ENCODE assay signal across 12 mouse cellular contexts in the genomic region with DNA sequence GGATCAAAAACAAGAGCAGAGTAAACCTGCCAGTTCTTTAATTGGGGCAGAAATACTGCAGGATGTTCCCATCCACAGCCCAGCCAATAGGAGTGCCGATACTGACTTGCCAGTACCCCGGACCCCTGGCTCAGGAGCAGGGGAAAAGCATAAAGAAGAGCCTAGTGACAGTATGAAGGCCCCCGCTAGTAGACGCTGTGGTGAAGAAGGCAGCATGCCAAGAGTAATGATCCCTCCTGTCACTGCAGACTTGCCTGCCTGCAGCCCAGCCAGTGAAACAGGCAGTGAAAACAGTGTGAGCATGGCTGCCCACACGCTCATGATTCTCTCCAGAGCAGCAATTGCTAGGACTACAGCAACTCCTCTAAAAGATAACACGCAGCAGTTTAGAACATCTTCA. TPM values are rescaled to one million over a fixed set of nuclear protein-coding genes. Genes with fewer than 3 reads are reported as not detected.
DNase-seq lines count a peak whose midpoint lies in the region; ATAC-seq lines count a peak whose summit lies in the region.
"Had no signal": no experiment of that assay in that cellular context is flagged by ENCODE, and none has a peak within 500 bp of the region (broad histone marks: within the 10 kb centered on the region; RNA-seq: fewer than 3 reads in every experiment).

No protein-coding gene starts in this region.

- 88% methylated on average over 6 of the region's 6 CpGs for WGBS in heart, embryonic 12.5 days

- peak; percentile 8 for DNase-seq in gastrocnemius, postnatal 10 days
- DNase-seq in gastrocnemius, adult 18-20 months (ENCODE audit: low spot score): no peak
- peak; percentile 44 for DNase-seq in testis, postnatal 10 days (ENCODE audit: low spot score)
- no peak for DNase-seq in testis, postnatal 14 days (ENCODE audit: low spot score)
- DNase-seq in cerebellum, postnatal 14 days: peak; percentile 54 to 71
- no peak for DNase-seq in thymus, postnatal 25 days
- DNase-seq: kidney, postnatal 36 days had no signal

- H3K4me2 ChIP-seq in heart, embryonic 12.5 days: no peak overlapping the region
- H3K4me2 ChIP-seq: forebrain, embryonic 12.5 days; heart, embryonic 11.5 days; limb, embryonic 15.5 days had no signal

- no peak for ATAC-seq in heart, embryonic 12.5 days (ENCODE audit: insufficient number of reproducible peaks, low FRiP score)
- ATAC-seq: lung, postnatal 0 days had no signal

- H3K9me3 ChIP-seq in heart, embryonic 12.5 days (replicated peaks): no peaks in the 10 kb centered on the region
- H3K9me3 ChIP-seq: forebrain, embryonic 12.5 days; limb, embryonic 15.5 days had no signal

- no peaks in the 10 kb centered on the region for H3K27me3 ChIP-seq in heart, embryonic 12.5 days (replicated peaks)
- H3K27me3 ChIP-seq: forebrain, embryonic 12.5 days; limb, embryonic 15.5 days had no signal

- peaks cover 61% of the 10 kb centered on the region for H3K36me3 ChIP-seq in heart, embryonic 12.5 days

- H3K4me3 ChIP-seq in heart, embryonic 12.5 days: no peak overlapping the region
- H3K4me3 ChIP-seq: forebrain, embryonic 12.5 days; limb, embryonic 15.5 days had no signal

- H3K4me1 ChIP-seq in heart, embryonic 12.5 days (replicated peaks): no peaks in the 10 kb centered on the region
- H3K4me1 ChIP-seq: forebrain, embryonic 12.5 days; limb, embryonic 15.5 days had no signal

- H3K27ac ChIP-seq in heart, embryonic 12.5 days (ENCODE audit: poor library complexity, severe bottlenecking): no peak overlapping the region
- H3K27ac ChIP-seq: forebrain, embryonic 12.5 days; limb, embryonic 15.5 days had no signal

- no peak overlapping the region for H3K9ac ChIP-seq in heart, embryonic 12.5 days
- H3K9ac ChIP-seq: forebrain, embryonic 12.5 days; limb, embryonic 15.5 days had no signal

RNA-seq across cellular contexts. Expression of a gene that starts 33.8 kb away (rescaled TPM):
- total RNA-seq in gastrocnemius, postnatal 10 days (2021): 1 to 10 TPM; 6.4 to 8.0 TPM
- total RNA-seq in gastrocnemius, adult 18-20 months (2021): 1 to 10 TPM; 4.7 to 5.1 TPM
- polyA plus RNA-seq in heart, embryonic 12.5 days (2016; fragmentation: Nextera tagmentation; extraction: Ambion mirVana): 17.3 and 18.8 TPM in 2 replicates

RNA-seq across cellular contexts. Expression of a gene that starts 34.1 kb away (rescaled TPM):
- 1 to 10 TPM; 8.9 to 9.3 TPM for total RNA-seq in gastrocnemius, postnatal 10 days (2021)
- total RNA-seq in gastrocnemius, adult 18-20 months (2021): 1 to 10 TPM; 5.0 to 5.5 TPM
- 10.0 and 10.9 TPM in 2 replicates for polyA plus RNA-seq in heart, embryonic 12.5 days (2016; fragmentation: Nextera tagmentation; extraction: Ambion mirVana)

RNA-seq across cellular contexts. Expression of a gene that starts 39.5 kb away (rescaled TPM):
- 10 to 100 TPM; 96.4 to 98.2 TPM for total RNA-seq in gastrocnemius, postnatal 10 days (2021)
- total RNA-seq in gastrocnemius, adult 18-20 months (2021): 100 to 1,000 TPM; 135 to 164 TPM
- 185 and 195 TPM in 2 replicates for polyA plus RNA-seq in heart, embryonic 12.5 days (2016; fragmentation: Nextera tagmentation; extraction: Ambion mirVana)

Comparison
In these comparisons a context has a peak if more than half of its experiments do, and no peak if none do; other contexts are left out.
1. DNase-seq: peak in gastrocnemius, postnatal 10 days (single experiment), testis, postnatal 10 days (single experiment) and cerebellum, postnatal 14 days (2 of 2); none in gastrocnemius, adult 18-20 months (single experiment), testis, postnatal 14 days (single experiment) and thymus, postnatal 25 days (single experiment).